Mouse (Mus musculus) CH12.LX (cell line): ENCODE measurements around the gene H2al1b. TPM values are rescaled to one million over a fixed set of nuclear protein-coding genes. Genes with fewer than 3 reads are reported as not detected.
"Not testable (repeated sequence)": the region's sequence is repeated elsewhere in the genome, so short reads cannot be mapped to it uniquely, and the experiment has no call there.

Source experiments
- DNase-seq: peaks from one replicate; pipeline ENCODE4 v3.0.0-alpha.2; 2013; ENCODE audit errors: extremely low read depth
- H3K27ac ChIP-seq: 2 replicates; pipeline ENCODE4 v1.5.1; 2012; ENCODE audit warnings: low read depth, mild to moderate bottlenecking, control low read depth, moderate library complexity; ENCODE audit not compliant: insufficient read depth
- H3K27me3 ChIP-seq: replicated peaks from 2 replicates; pipeline ENCODE3; 2012; ENCODE audit warnings: inconsistent platforms
- H3K36me3 ChIP-seq, 2 experiments: replicated peaks in 1 of 2; 2 replicates each; pipeline versions ENCODE3 to v1.6.1; 2012; ENCODE audit warnings: inconsistent platforms in 1 of 2, low read length in 1 of 2, mild to moderate bottlenecking in 1 of 2, mixed read lengths in 1 of 2, moderate library complexity in 1 of 2; ENCODE audit not compliant: control insufficient read depth in 1 of 2, insufficient read depth in 1 of 2
- H3K4me1 ChIP-seq, 2 experiments: 2 replicates each; pipeline ENCODE4 v1.6.1; 2012; ENCODE audit warnings: inconsistent platforms in 1 of 2, moderate library complexity in 1 of 2; ENCODE audit not compliant: insufficient read depth in 2 of 2, control insufficient read depth in 1 of 2
- H3K4me2 ChIP-seq: 2 replicates; pipeline ENCODE4 v1.6.1; 2012; ENCODE audit warnings: low read depth, mild to moderate bottlenecking, control low read depth; ENCODE audit not compliant: poor library complexity, insufficient read depth, severe bottlenecking
- H3K4me3 ChIP-seq, 3 experiments: fragments of 150-350 bp in 1 of 3; sonication (generic) in 1 of 3; replicated peaks in 1 of 3; 2 replicates each; pipeline versions ENCODE3 to v1.5.1; 2011 to 2012; ENCODE audit warnings: low read depth in 2 of 3, low read length in 2 of 3, mild to moderate bottlenecking in 2 of 3, moderate library complexity in 2 of 3, control low read depth in 1 of 3, improper control_type of control experiment in 1 of 3, inconsistent platforms in 1 of 3, mixed read lengths in 1 of 3; ENCODE audit not compliant: poor library complexity in 1 of 3
- H3K79me2 ChIP-seq: replicated peaks from 2 replicates; pipeline ENCODE4 v1.6.1; 2012; ENCODE audit warnings: mild to moderate bottlenecking, moderate library complexity; ENCODE audit not compliant: control insufficient read depth, poor library complexity, insufficient read depth, severe bottlenecking; ENCODE audit errors: extremely low read depth
- H3K9ac ChIP-seq: 2 replicates; pipeline ENCODE4 v1.6.1; 2012; ENCODE audit warnings: low read depth, mild to moderate bottlenecking, control low read depth, moderate library complexity; ENCODE audit not compliant: insufficient read depth
- H3K9me3 ChIP-seq: replicated peaks from 2 replicates; pipeline ENCODE3; 2012; ENCODE audit warnings: low read length, inconsistent platforms, mixed read lengths
- CHD1 ChIP-seq: IDR thresholded peaks from 2 replicates; pipeline ENCODE4 v1.6.1; 2012; ENCODE audit warnings: low read depth, low read length, improper control_type of control experiment, inconsistent platforms
- CHD2 ChIP-seq: IDR thresholded peaks from 2 replicates; pipeline ENCODE4 v1.6.1; 2011; ENCODE audit warnings: low read length, improper control_type of control experiment
- CTCF ChIP-seq, 2 experiments: IDR thresholded peaks in 1 of 2; conservative IDR thresholded peaks in 1 of 2; 2 replicates each; pipeline ENCODE4 v1.5.1; 2011 to 2012; ENCODE audit warnings: low read depth in 2 of 2, low read length in 2 of 2, improper control_type of control experiment in 1 of 2, inconsistent platforms in 1 of 2, mild to moderate bottlenecking in 1 of 2, moderate library complexity in 1 of 2
- E2F4 ChIP-seq: IDR thresholded peaks from 2 replicates; pipeline ENCODE4 v1.6.1; 2011; ENCODE audit warnings: low read depth, low read length, improper control_type of control experiment; ENCODE audit not compliant: insufficient replicate concordance
- ELF1 ChIP-seq: IDR thresholded peaks from 2 replicates; pipeline ENCODE4 v1.6.1; 2014; ENCODE audit warnings: low read depth, mild to moderate bottlenecking, inconsistent platforms, low read length, improper control_type of control experiment
- JUND ChIP-seq: conservative IDR thresholded peaks from 2 replicates; pipeline ENCODE4 v1.6.1; 2011; ENCODE audit warnings: low read depth, low read length, improper control_type of control experiment
- MAFK ChIP-seq: IDR thresholded peaks from 2 replicates; pipeline ENCODE4 v1.6.1; 2011; ENCODE audit warnings: low read length, improper control_type of control experiment; ENCODE audit not compliant: insufficient replicate concordance
- MAX ChIP-seq: IDR thresholded peaks from 2 replicates; pipeline ENCODE4 v1.6.1; 2011; ENCODE audit warnings: low read length, improper control_type of control experiment
- MAZ ChIP-seq: IDR thresholded peaks from 2 replicates; pipeline ENCODE4 v1.6.1; 2012; ENCODE audit warnings: low read depth, mild to moderate bottlenecking, inconsistent platforms, low read length, improper control_type of control experiment, moderate library complexity
- MXI1 ChIP-seq: IDR thresholded peaks from 2 replicates; pipeline ENCODE4 v1.6.1; 2011; ENCODE audit warnings: mild to moderate bottlenecking, low read depth, low read length, improper control_type of control experiment
- NRF1 ChIP-seq: IDR thresholded peaks from 2 replicates; pipeline ENCODE4 v1.6.1; 2014; ENCODE audit warnings: low read depth, mild to moderate bottlenecking, inconsistent platforms, low read length, improper control_type of control experiment, moderate library complexity
- POLR2A ChIP-seq: IDR thresholded peaks from 2 replicates; pipeline ENCODE4 v1.6.1; 2011; ENCODE audit warnings: low read depth, mild to moderate bottlenecking, improper control_type of control experiment, low read length
- POLR2AphosphoS2 ChIP-seq: IDR thresholded peaks from 2 replicates; pipeline ENCODE4 v1.6.1; 2011; ENCODE audit warnings: low read depth, low read length, improper control_type of control experiment
- SMC3 ChIP-seq: IDR thresholded peaks from 2 replicates; pipeline ENCODE4 v1.6.1; 2011; ENCODE audit warnings: low read depth, low read length, improper control_type of control experiment
- TBP ChIP-seq: conservative IDR thresholded peaks from 2 replicates; pipeline ENCODE4 v1.6.1; 2011; ENCODE audit warnings: low read depth, low read length, improper control_type of control experiment
- USF1 ChIP-seq: IDR thresholded peaks from 2 replicates; pipeline ENCODE4 v1.6.1; 2014; ENCODE audit warnings: low read depth, mild to moderate bottlenecking, inconsistent platforms, low read length, improper control_type of control experiment
- USF2 ChIP-seq: conservative IDR thresholded peaks from 2 replicates; pipeline ENCODE4 v1.6.1; 2011; ENCODE audit warnings: low read depth, low read length, improper control_type of control experiment
- ZC3H11A ChIP-seq: IDR thresholded peaks from 2 replicates; pipeline ENCODE4 v1.6.1; 2012; ENCODE audit warnings: low read depth, mild to moderate bottlenecking, inconsistent platforms, low read length, improper control_type of control experiment
- ZKSCAN1 ChIP-seq: IDR thresholded peaks from 2 replicates; pipeline ENCODE4 v1.6.1; 2012; ENCODE audit warnings: low read depth, inconsistent platforms, low read length, improper control_type of control experiment, borderline replicate concordance
- ZNF384 ChIP-seq: IDR thresholded peaks from 2 replicates; pipeline ENCODE4 v1.6.1; 2012; ENCODE audit warnings: low read depth, low read length, improper control_type of control experiment, inconsistent platforms
- dilution Hi-C: fragments of 300-500 bp; cut with MboI; formaldehyde crosslinking; loops from 2 replicates; pipeline ENCODE4 v1.14.3; 2020; ENCODE audit warnings: low sequenced_read_pairs; ENCODE audit not compliant: extremely low pct_unique_long_range_greater_than_20kb, extremely low pct_ligation_motif_present
- in situ Hi-C: fragments of 300-500 bp; cut with MboI; formaldehyde crosslinking; loops from 3 replicates; pipeline ENCODE4 v1.14.3; 2019; ENCODE audit warnings: low sequenced_read_pairs, low pct_ligation_motif_present, low pct_unique_long_range_greater_than_20kb, mixed read lengths
- polyA plus RNA-seq: library from polyadenylated mRNA; unstranded; fragments of >175 nt; gene quantifications from 2 replicates; pipeline ENCODE4 v1.2.1, GENCODE M21; 2012; ENCODE audit warnings: low read depth; ENCODE audit not compliant: insufficient read length
- total RNA-seq, 2 experiments: library from RNA; depleted of rRNA; stranded (reverse); fragments of 300-350 nt in 1 of 2; fragments of >200 nt in 1 of 2; gene quantifications; 2 replicates each; pipeline ENCODE4 v1.2.3; 2012 to 2014

H2al1b gene
- not detected in 2 replicates for total RNA-seq (2012; rRNA removed)
- not detected in 2 replicates for total RNA-seq (2014; rRNA removed)
- polyA plus RNA-seq, result not detected in 2 replicates

DNA sequence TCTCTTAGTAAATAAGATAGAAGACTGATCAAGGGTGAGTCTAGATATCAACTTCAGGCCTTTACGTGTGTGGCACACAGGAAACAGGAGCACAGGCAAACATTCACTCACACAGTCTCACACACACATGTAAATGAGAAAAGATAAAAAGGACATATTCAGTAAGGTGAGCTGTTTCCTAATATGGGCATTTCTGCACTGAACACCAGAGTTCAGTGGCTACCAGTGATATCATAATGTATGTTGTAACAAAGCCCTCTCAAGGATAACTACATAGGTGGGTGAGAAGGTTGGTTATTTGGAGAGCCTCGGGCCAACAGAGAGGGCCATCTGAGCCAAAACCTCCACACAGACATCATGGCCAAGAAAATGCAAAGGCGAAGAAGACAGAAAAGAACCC lies at the start of gene H2al1b:
Gene H2al1b, plus strand, starts transcription at position 301 of the 400 bp plus-strand sequence.
- H3K36me3 ChIP-seq, in situ Hi-C loops, H3K4me1 ChIP-seq, H3K9me3 ChIP-seq, DNase-seq, H3K9ac ChIP-seq, H3K4me3 ChIP-seq, dilution Hi-C loops, H3K27me3 ChIP-seq, H3K4me2 ChIP-seq, H3K79me2 ChIP-seq, H3K27ac ChIP-seq: not testable (repeated sequence)

DNA sequence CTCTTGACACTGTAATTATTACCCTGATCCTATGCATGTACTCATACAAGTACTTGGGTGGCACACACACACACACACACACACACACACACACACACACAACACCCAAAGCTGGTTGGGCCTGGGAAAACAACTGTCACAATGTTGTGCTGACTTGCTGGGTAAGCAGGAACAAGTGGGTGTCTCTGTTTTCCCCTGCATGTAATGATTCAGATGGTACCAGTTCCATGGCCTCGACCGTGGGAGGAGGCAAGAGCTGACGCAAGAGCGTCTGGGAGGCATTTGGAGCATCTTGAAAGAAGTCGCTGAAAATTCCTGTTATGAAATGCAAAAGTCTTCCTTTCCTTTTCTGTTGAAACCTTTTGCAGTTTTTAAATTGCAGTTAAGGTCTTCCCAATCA lies 48.2 kb upstream of the H2al1b start:
- dilution Hi-C loops, result no loop called here

DNA sequence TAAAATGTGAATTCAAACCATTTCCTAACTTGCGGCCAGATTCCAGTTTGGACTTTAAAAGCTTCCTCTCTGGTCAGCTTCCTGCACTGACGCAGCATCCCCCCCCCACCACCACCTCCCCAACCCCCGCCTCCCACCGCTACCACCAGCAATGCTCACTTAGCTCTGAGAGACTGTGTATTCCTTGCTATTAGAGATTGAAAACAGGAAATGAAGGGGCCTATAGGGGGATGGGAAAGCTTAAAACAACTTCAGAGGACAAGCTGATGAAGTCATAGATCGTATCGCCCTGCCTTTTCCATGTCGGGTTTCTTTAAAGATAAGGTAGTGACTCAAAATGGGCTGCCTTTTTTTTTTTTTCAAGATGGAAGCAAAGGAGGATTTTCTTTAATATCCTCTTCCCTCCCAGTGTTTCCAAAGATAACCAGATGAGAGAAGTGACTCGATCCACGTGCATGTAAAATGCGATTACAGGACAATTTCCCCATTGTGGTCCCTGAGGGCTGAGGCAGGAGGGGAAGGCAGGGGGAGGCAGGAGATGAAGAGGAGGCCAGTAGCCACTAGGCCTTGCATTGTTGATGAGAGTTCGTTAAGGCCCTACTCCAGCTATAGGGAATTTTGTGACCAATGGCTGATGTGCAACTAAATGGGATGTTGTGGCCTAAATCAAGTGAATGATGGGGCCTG lies 47.6 kb upstream of the H2al1b start:
- TF ChIP-seq POLR2AphosphoS2, result no peak
- TF ChIP-seq SMC3, result no peak
- no peak for TF ChIP-seq E2F4
- H3K27ac ChIP-seq, result no peak overlapping the region
- H3K4me3 ChIP-seq, result no peak overlapping the region
- H3K27me3 ChIP-seq, result no peaks in the 10 kb centered on the region
- no peaks in the 10 kb centered on the region for H3K79me2 ChIP-seq
- H3K36me3 ChIP-seq, result no peaks in the 10 kb centered on the region
- H3K4me2 ChIP-seq, result no peak overlapping the region
- no peak for DNase-seq
- no peak overlapping the region for H3K9ac ChIP-seq
- no peaks in the 10 kb centered on the region for H3K9me3 ChIP-seq
- in situ Hi-C loops (no loop called here), dilution Hi-C loops (no loop called here)
- no peaks in the 10 kb centered on the region for H3K4me1 ChIP-seq

More for the DNA sequence above, 48.2 kb upstream of the H2al1b start:
- no peaks in the 10 kb centered on the region for H3K9me3 ChIP-seq
- in situ Hi-C loops, result no loop called here
- no peak for TF ChIP-seq MAZ
- no peak for TF ChIP-seq ELF1
- no peak for TF ChIP-seq ZNF384
- TF ChIP-seq POLR2AphosphoS2, result no peak
- TF ChIP-seq MXI1, result no peak
- no peak for TF ChIP-seq NRF1
- no peak for TF ChIP-seq MAX
- TF ChIP-seq TBP, result no peak
- TF ChIP-seq CHD1, result no peak
- TF ChIP-seq MAFK, result no peak
- no peak for TF ChIP-seq ZKSCAN1
- no peak for TF ChIP-seq USF1
- no peak for TF ChIP-seq USF2
- TF ChIP-seq CTCF (conservative IDR thresholded peaks at IDR 0.05 in 1 of 2, IDR thresholded peaks at IDR 0.05 in 1 of 2; ENCODE audit: low read depth in 2 of 2, low read length in 2 of 2), result no peak
- no peak for TF ChIP-seq E2F4
- TF ChIP-seq POLR2A, result no peak
- TF ChIP-seq CHD2, result no peak
- no peak for TF ChIP-seq JUND
- TF ChIP-seq ZC3H11A, result no peak
- TF ChIP-seq, all 38 proteins: peak for 0
- DNase-seq, result no peak
- Histone ChIP-seq H3K4me1 (no peaks in the 10 kb centered on the region), H3K27ac (no peak overlapping the region), H3K79me2 (no peaks in the 10 kb centered on the region), H3K4me3 (no peak overlapping the region), H3K27me3 (no peaks in the 10 kb centered on the region), H3K36me3 (no peaks in the 10 kb centered on the region), H3K4me2 (no peak overlapping the region), H3K9ac (no peak overlapping the region)
